Mouse (Mus musculus) WW6 (cell line): Measurements from ENCODE around the gene Cfb.

Experiments
- DNase-seq: peaks from one replicate; pipeline ENCODE4 v3.0.0-alpha.2; 2013; ENCODE audit warnings: low read depth, low spot score

The Cfb gene

GRCm38 (mm10) chr17:34884704-34885103 is 22.4 kb upstream of the Cfb start:
- no peak for DNase-seq

- no peak for DNase-seq
These were observed 21.0 kb upstream of the Cfb start for GRCm38 (mm10) chr17:34883332-34883731.

- DNase-seq: no peak
These were observed 19.5 kb upstream of the Cfb start, which contains the start of gene Gm20547 for GRCm38 (mm10) chr17:34881683-34882310. Gene Gm20547, minus strand, starts transcription at chr17:34882042.

GRCm38 (mm10) chr17:34881166-34881565 is 18.8 kb upstream of the Cfb start:
- no peak for DNase-seq

- DNase-seq: no peak
These were observed 17.1 kb upstream of the Cfb start, which contains the start of gene Zbtb12 for GRCm38 (mm10) chr17:34879336-34879879. Gene Zbtb12, plus strand, starts transcription at chr17:34879483.

GRCm38 (mm10) chr17:34874321-34874720 is 12.0 kb upstream of the Cfb start:
- no peak for DNase-seq

- no peak for DNase-seq
These were observed 3.7 kb upstream of the Cfb start for GRCm38 (mm10) chr17:34865981-34866380.

GRCm38 (mm10) chr17:34861704-34862415 is 458 bp downstream of the Cfb start:
- DNase-seq: no peak

- DNase-seq: no peak
These were observed 1.8 kb downstream of the Cfb start for GRCm38 (mm10) chr17:34860514-34860913.

GRCm38 (mm10) chr17:34858670-34859069 is 3.6 kb downstream of the Cfb start:
- no peak for DNase-seq

GRCm38 (mm10) chr17:34855825-34856224 is 6.5 kb downstream of the Cfb start:
- DNase-seq: no peak

- DNase-seq: no peak
These were observed 7.6 kb downstream of the Cfb start for GRCm38 (mm10) chr17:34854761-34855160.

- no peak for DNase-seq
These were observed 8.8 kb downstream of the Cfb start for GRCm38 (mm10) chr17:34853511-34853910.

- no peak for DNase-seq
These were observed 11.7 kb downstream of the Cfb start for GRCm38 (mm10) chr17:34850517-34851125.

GRCm38 (mm10) chr17:34849722-34850516 is 12.4 kb downstream of the Cfb start, which contains the start of the genes Skiv2l and Nelfe:
Gene Skiv2l, minus strand, starts transcription at chr17:34850210.
Gene Nelfe, plus strand, starts transcription at chr17:34850391.
- DNase-seq: peak; percentile 91

- no peak for DNase-seq
These were observed 14.7 kb downstream of the Cfb start for GRCm38 (mm10) chr17:34847615-34848014.

GRCm38 (mm10) chr17:34847192-34847591 is 15.1 kb downstream of the Cfb start:
- DNase-seq: no peak

GRCm38 (mm10) chr17:34844884-34845283 is 17.4 kb downstream of the Cfb start:
- DNase-seq: no peak

- DNase-seq: no peak
These were observed 21.5 kb downstream of the Cfb start for GRCm38 (mm10) chr17:34840736-34841307.

GRCm38 (mm10) chr17:34838785-34839184 is 23.5 kb downstream of the Cfb start:
- DNase-seq: no peak
